Mouse (Mus musculus): Measurements from ENCODE around the gene Tlx3.

Gene Tlx3

GRCm38 (mm10) chr11:33203383-33204328 is at the start of gene Tlx3:
Tlx3 (minus strand) TSS chr11:33203589.
- no peak for DNase-seq (ENCODE audit: low read depth in 2 of 2, low spot score in 2 of 2)

DNA sequence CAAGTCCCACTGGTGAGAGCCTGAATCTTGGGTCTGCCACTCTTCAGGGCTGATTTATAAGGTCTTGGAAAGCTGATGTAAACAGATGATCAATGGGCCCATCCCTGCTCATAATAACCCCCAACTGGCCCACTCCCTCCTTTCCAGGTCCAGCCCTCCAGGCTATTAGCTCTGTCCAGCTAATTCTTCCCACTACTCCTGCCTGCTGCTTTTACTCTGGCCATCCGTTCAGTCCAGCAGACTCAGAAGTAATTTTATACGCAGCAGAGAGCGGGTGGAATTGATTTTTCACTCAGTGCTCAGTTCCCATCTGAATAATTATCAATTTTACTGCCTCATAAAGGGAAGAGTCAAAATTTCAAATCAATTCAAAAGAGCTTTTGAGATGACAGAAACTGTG is 36.9 kb upstream of the Tlx3 start:
- DNase-seq (ENCODE audit: low read depth in 2 of 2, low spot score in 2 of 2): no peak

DNA sequence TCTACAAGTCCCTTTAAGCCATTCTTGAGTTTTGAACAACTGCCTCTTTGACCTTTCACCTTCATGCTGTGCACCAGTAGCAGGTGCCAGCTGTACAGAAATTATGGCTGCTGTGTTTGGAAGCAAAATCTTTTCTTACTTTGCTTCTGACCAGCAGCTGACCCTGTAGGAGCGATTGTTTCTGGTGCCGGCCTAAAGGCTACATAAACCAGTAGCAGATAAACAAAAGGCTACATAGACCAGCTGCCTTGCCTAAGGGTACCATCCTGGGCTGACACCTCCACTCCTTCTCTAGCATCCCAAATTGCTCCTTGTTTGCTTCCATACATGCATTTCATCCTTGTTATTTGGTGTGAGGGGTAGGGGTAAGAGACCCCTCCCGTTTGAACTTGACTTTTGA is 30.7 kb upstream of the Tlx3 start:
- no peak for DNase-seq (ENCODE audit: low read depth in 2 of 2, low spot score in 2 of 2)

- DNase-seq (ENCODE audit: low read depth in 2 of 2, low spot score in 2 of 2): no peak
These were observed 28.7 kb upstream of the Tlx3 start for GRCm38 (mm10) chr11:33232056-33232455.

DNA sequence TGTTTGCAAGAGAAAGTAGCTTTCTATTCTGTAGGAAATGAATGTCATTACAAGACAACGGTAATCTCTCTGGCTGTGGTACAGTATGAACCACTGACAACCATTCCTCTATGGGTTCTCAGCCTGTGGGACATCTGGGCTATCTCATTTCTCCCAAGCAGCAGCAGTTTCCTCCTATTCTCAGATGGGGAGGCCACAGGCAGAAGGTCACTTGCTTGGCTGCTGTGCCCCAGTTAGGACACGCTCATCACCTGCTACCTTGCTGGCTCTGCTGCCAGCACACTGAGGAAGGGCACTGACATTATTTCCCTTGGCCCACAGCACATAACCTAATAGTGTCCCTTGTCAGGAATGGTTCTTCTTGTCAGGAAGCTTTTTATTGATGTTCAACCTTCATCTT is 24.8 kb upstream of the Tlx3 start:
- DNase-seq (ENCODE audit: low read depth in 2 of 2, low spot score in 2 of 2): no peak

- no peak for DNase-seq (ENCODE audit: low read depth in 2 of 2, low spot score in 2 of 2)
These were observed 23.1 kb upstream of the Tlx3 start for GRCm38 (mm10) chr11:33226516-33226915.

GRCm38 (mm10) chr11:33221566-33222365 is 18.4 kb upstream of the Tlx3 start:
- DNase-seq (ENCODE audit: low read depth in 2 of 2, low spot score in 2 of 2): no peak

GRCm38 (mm10) chr11:33220763-33221162 is 17.4 kb upstream of the Tlx3 start:
- DNase-seq (ENCODE audit: low read depth in 2 of 2, low spot score in 2 of 2): no peak

GRCm38 (mm10) chr11:33217384-33218079 is 14.1 kb upstream of the Tlx3 start:
- no peak for DNase-seq (ENCODE audit: low read depth in 2 of 2, low spot score in 2 of 2)

DNA sequence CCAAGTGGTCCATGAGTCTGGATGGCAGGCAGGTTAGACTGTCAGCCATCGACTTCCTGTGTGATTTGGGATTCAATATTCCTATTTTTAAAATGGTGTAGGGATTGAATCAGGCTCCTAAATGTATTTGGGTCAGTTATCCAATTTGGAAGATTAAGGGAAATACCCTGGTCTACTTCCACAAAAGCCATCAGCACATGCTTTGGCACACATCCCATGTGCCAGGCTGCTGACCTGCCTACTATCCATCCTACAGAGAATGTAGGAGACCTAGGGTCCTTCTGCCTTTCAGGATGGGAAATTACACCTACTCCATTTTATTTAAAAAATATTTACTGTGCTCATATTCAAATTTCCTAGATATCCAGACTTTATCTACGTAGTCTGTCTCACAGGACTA is 4.0 kb upstream of the Tlx3 start:
- DNase-seq (ENCODE audit: low read depth in 2 of 2, low spot score in 2 of 2): no peak

- no peak for DNase-seq (ENCODE audit: low read depth in 2 of 2, low spot score in 2 of 2)
These were observed 1.6 kb upstream of the Tlx3 start for GRCm38 (mm10) chr11:33204966-33205365.

DNA sequence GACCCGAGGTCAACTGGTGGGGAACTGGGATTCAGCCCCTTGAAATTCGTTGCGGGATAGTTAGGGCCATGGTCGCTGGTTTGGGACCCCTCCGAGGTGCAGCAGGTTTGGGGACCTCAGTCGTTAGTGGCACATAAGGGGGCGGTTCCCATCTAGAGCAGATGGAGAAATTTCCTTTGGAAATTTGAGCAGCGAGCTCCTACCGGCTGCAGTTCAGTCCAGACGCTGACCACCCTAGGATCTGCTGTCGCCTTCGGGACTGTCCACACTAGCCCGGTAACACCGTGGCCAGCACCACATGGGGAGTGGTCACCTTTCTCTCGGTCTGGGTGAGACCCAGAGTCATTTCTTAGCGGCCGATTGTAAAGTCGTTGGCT is 928 bp upstream of the Tlx3 start:
- DNase-seq (ENCODE audit: low read depth in 2 of 2, low spot score in 2 of 2): no peak

GRCm38 (mm10) chr11:33202972-33203371 is 417 bp downstream of the Tlx3 start:
- no peak for DNase-seq (ENCODE audit: low read depth in 2 of 2, low spot score in 2 of 2)

DNA sequence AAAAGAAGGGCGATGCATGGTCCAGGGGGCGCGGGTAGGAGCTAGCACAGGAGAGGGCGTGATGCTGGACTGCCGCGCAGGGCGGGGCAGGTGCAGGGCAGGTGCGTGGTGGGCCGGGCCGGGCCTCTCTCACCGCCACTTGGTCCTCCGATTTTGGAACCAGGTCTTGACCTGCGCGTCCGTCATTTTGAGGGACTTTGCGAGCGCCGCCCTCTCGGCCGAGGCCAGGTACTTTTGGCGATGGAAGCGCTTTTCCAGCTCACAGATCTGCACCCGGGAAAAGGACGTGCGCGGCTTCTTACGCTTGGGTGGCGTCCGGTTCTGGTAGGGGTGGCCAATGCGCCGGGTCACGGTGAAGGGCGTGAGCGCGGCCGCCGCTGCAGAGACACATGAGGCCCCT is 1.1 kb downstream of the Tlx3 start:
- no peak for DNase-seq (ENCODE audit: low read depth in 2 of 2, low spot score in 2 of 2)

- no peak for DNase-seq (ENCODE audit: low read depth in 2 of 2, low spot score in 2 of 2)
These were observed 1.8 kb downstream of the Tlx3 start for GRCm38 (mm10) chr11:33201626-33202010.

- no peak for DNase-seq (ENCODE audit: low read depth in 2 of 2, low spot score in 2 of 2)
These were observed 2.4 kb downstream of the Tlx3 start for GRCm38 (mm10) chr11:33200764-33201625.

GRCm38 (mm10) chr11:33199906-33200763 is 3.3 kb downstream of the Tlx3 start:
- no peak for DNase-seq (ENCODE audit: low read depth in 2 of 2, low spot score in 2 of 2)

GRCm38 (mm10) chr11:33199117-33199514 is 4.3 kb downstream of the Tlx3 start:
- no peak for DNase-seq (ENCODE audit: low read depth in 2 of 2, low spot score in 2 of 2)

DNA sequence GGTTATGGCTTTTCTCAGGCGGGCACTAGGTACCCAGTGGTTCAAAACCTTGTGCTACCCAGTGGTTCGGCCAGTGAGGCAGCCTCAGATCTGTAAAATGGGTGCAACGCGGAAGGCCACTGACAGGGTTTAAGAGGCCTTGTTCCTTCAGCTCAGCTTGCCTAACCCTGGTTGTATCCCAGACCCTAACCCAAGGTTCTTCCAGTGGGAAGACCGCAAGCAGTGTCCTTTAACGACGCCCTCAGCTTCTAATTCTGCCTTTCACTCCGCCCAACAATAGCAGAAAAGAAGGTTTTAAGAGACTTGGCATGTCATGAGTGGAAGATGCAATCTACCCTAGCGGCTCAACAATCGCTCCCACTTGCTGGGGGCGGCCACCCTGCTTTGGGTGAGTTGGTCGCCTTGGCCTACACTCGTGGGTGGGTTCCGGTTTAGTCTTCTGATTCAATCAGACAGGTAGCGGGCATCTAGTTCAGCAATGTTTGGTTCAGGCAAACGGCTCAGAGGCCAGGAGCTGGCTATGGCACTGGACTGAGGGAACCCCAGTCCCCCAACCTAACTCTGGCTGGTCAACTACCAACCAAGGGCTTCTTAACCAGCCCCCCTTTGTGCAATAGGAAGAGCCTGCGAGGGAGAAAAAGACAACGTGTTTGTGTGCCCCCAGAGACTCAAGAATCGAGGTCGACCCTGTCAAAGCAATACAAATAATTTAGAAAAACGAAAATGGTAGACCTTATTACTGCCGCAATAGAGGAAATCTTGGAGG is 4.9 kb downstream of the Tlx3 start:
- DNase-seq (ENCODE audit: low read depth in 2 of 2, low spot score in 2 of 2): no peak

All from CD8-positive naive resting alpha-beta T cell, adult 2 months (primary cell).